Mouse (Mus musculus) midbrain, embryonic 14.5 days (tissue): Measurements from ENCODE around the gene 2900026A02Rik. TPM values are rescaled to one million over a fixed set of nuclear protein-coding genes. Genes with fewer than 3 reads are reported as not detected.

Source experiments
- ATAC-seq: fragments of 200-750 bp; cut with Nextera tagmentation; 2 replicates; pipeline ENCODE4 v1.8.0; 2017; ENCODE audit warnings: moderate number of reproducible peaks, moderate library complexity; ENCODE audit not compliant: low FRiP score, low TSS enrichment
- DNase-seq: peaks from one replicate; pipeline ENCODE4 v3.0.0-alpha.2; 2015
- H3K27ac ChIP-seq: fragments of 300-500 bp; sonication (generic); replicated peaks from 2 replicates; pipeline ENCODE4 v1.5.1; 2014; ENCODE audit warnings: mild to moderate bottlenecking, low read depth, low read length, moderate library complexity
- H3K27me3 ChIP-seq: fragments of 300-500 bp; sonication (generic); 2 replicates; pipeline ENCODE4 v1.6.1; 2014; ENCODE audit warnings: low read length, control low read depth, mixed read lengths; ENCODE audit not compliant: control insufficient read depth, insufficient read depth
- H3K36me3 ChIP-seq: fragments of 300-500 bp; sonication (generic); 2 replicates; pipeline ENCODE4 v1.6.1; 2014; ENCODE audit warnings: low read length, control low read depth; ENCODE audit not compliant: control insufficient read depth, insufficient read depth
- H3K4me1 ChIP-seq: fragments of 300-500 bp; sonication (generic); 2 replicates; pipeline ENCODE4 v1.6.1; 2014; ENCODE audit warnings: mild to moderate bottlenecking, antibody characterized with exemption, low read length, control low read depth; ENCODE audit not compliant: control insufficient read depth, insufficient read depth
- H3K4me2 ChIP-seq: fragments of 300-500 bp; sonication (generic); 2 replicates; pipeline ENCODE4 v1.6.1; 2014; ENCODE audit warnings: mild to moderate bottlenecking, low read length, moderate library complexity
- H3K4me3 ChIP-seq: fragments of 300-500 bp; sonication (generic); replicated peaks from 2 replicates; pipeline ENCODE4 v1.5.1; 2014; ENCODE audit warnings: low read depth, low read length
- H3K9ac ChIP-seq: fragments of 300-500 bp; sonication (generic); replicated peaks from 2 replicates; pipeline ENCODE4 v1.6.1; 2014; ENCODE audit warnings: mild to moderate bottlenecking, low read length, moderate library complexity
- H3K9me3 ChIP-seq: fragments of 300-500 bp; sonication (generic); 2 replicates; pipeline ENCODE4 v1.6.1; 2016; ENCODE audit warnings: low read length, control low read depth, mixed read lengths; ENCODE audit not compliant: control insufficient read depth
- WGBS: fragments of 180-500 bp; shearing (Covaris S2); extraction: QIAGEN DNeasy Blood & Tissue Kit; methylation state at CpG from one replicate; pipeline ENCODE4 v1.1.7; 2014; 5-methylcytosine and 5-hydroxymethylcytosine counted together
- polyA plus RNA-seq: library from polyadenylated mRNA; unstranded; fragments of >200 nt; fragmentation: Nextera tagmentation; extraction: Ambion mirVana; gene quantifications from 2 replicates; pipeline ENCODE4 v1.2.1, GENCODE M21; 2014

Gene 2900026A02Rik
- polyA plus RNA-seq, 1 experiment from 2014 or later, result 2.1 TPM

- Histone ChIP-seq H3K4me1 (no peaks in the 10 kb centered on the region), H3K36me3 (no peaks in the 10 kb centered on the region), H3K27ac (no peak overlapping the region), H3K4me2 (no peak overlapping the region), H3K9me3 (no peaks in the 10 kb centered on the region), H3K27me3 (no peaks in the 10 kb centered on the region), H3K9ac (no peak overlapping the region), H3K4me3 (no peak overlapping the region)
- 23% methylated on average over 21 of the region's 21 CpGs for WGBS
- ATAC-seq (no peak), DNase-seq (peak; percentile 76)
Observed at GRCm38 (mm10) chr5:113079783-113080182, 141.3 kb downstream of the 2900026A02Rik start.

- 69% methylated on average over 5 of the region's 5 CpGs for WGBS
- H3K4me2 ChIP-seq, result no peak overlapping the region
- H3K27me3 ChIP-seq, result no peaks in the 10 kb centered on the region
- H3K27ac ChIP-seq, result no peak overlapping the region
- DNase-seq (no peak), ATAC-seq (no peak)
- H3K4me1 ChIP-seq, result no peaks in the 10 kb centered on the region
- no peak overlapping the region for H3K9ac ChIP-seq
- H3K4me3 ChIP-seq, result no peak overlapping the region
- no peaks in the 10 kb centered on the region for H3K9me3 ChIP-seq
- H3K36me3 ChIP-seq, result no peaks in the 10 kb centered on the region
Observed at GRCm38 (mm10) chr5:113078686-113079085, 142.3 kb downstream of the 2900026A02Rik start.

- H3K36me3 ChIP-seq, result no peaks in the 10 kb centered on the region
- no peaks in the 10 kb centered on the region for H3K9me3 ChIP-seq
- H3K4me1 ChIP-seq, result no peaks in the 10 kb centered on the region
- ATAC-seq (no peak), DNase-seq (no peak)
- no peaks in the 10 kb centered on the region for H3K27me3 ChIP-seq
- no peak within 1 kb of the TSS for H3K27ac ChIP-seq
- H3K4me3 ChIP-seq, result no peak within 1 kb of the TSS
- H3K4me2 ChIP-seq, result no peak within 1 kb of the TSS
- H3K9ac ChIP-seq, result no peak within 1 kb of the TSS
Observed at GRCm38 (mm10) chr5:113070017-113070416, 151.0 kb downstream of the 2900026A02Rik start, which contains the start of gene Crybb2. Gene Crybb2 (minus strand): TSS chr5:113070117.

- Histone ChIP-seq H3K27me3 (no peaks in the 10 kb centered on the region), H3K4me2 (no peak overlapping the region), H3K9ac (no peak overlapping the region), H3K9me3 (no peaks in the 10 kb centered on the region), H3K36me3 (no peaks in the 10 kb centered on the region), H3K4me1 (peaks cover 5% of the 10 kb centered on the region; the same call in 1 of the 2 replicates), H3K27ac (no peak overlapping the region), H3K4me3 (no peak overlapping the region)
- ATAC-seq, result peak; percentile 55; the same call in 1 of the 2 replicates
- WGBS, result 5% methylated on average over 16 of the region's 16 CpGs
- DNase-seq, result peak; percentile 91
Observed at GRCm38 (mm10) chr5:113054308-113054707, 166.7 kb downstream of the 2900026A02Rik start.

GRCm38 (mm10) chr5:113050581-113051185, 170.4 kb downstream of the 2900026A02Rik start:
- 0 out of 2 replicates have a peak overlapping the region, but pooled peaks have one; percentile 32 for H3K27ac ChIP-seq
- no peak overlapping the region for H3K4me3 ChIP-seq
- no peak overlapping the region for H3K4me2 ChIP-seq
- H3K9ac ChIP-seq, result no peak overlapping the region
- peaks cover 5% of the 10 kb centered on the region; the same call in 1 of the 2 replicates for H3K4me1 ChIP-seq
- DNase-seq (no peak), ATAC-seq (no peak)
- no peaks in the 10 kb centered on the region for H3K9me3 ChIP-seq
- H3K27me3 ChIP-seq, result no peaks in the 10 kb centered on the region
- 67% methylated on average over 7 of the region's 7 CpGs for WGBS
- H3K36me3 ChIP-seq, result no peaks in the 10 kb centered on the region

GRCm38 (mm10) chr5:113049876-113050275, 171.2 kb downstream of the 2900026A02Rik start:
- H3K4me3 ChIP-seq, result no peak overlapping the region
- no peak overlapping the region for H3K27ac ChIP-seq
- H3K27me3 ChIP-seq, result no peaks in the 10 kb centered on the region
- peaks cover 7% of the 10 kb centered on the region; the same call in 1 of the 2 replicates for H3K4me1 ChIP-seq
- H3K9me3 ChIP-seq, result no peaks in the 10 kb centered on the region
- ATAC-seq, result no peak
- H3K9ac ChIP-seq, result no peak overlapping the region
- no peaks in the 10 kb centered on the region for H3K36me3 ChIP-seq
- no peak for DNase-seq
- no peak overlapping the region for H3K4me2 ChIP-seq

- H3K4me3 ChIP-seq, result no peak overlapping the region
- no peak overlapping the region for H3K27ac ChIP-seq
- no peaks in the 10 kb centered on the region for H3K36me3 ChIP-seq
- 74% methylated on average over 10 of the region's 10 CpGs for WGBS
- no peak overlapping the region for H3K4me2 ChIP-seq
- no peaks in the 10 kb centered on the region for H3K27me3 ChIP-seq
- no peaks in the 10 kb centered on the region for H3K9me3 ChIP-seq
- H3K4me1 ChIP-seq, result peaks cover 13% of the 10 kb centered on the region
- ATAC-seq (no peak), DNase-seq (no peak)
- no peak overlapping the region for H3K9ac ChIP-seq
Observed at GRCm38 (mm10) chr5:113045511-113046273, 175.3 kb downstream of the 2900026A02Rik start.

- ATAC-seq (no peak), DNase-seq (no peak)
- H3K4me1 ChIP-seq, result peaks cover 11% of the 10 kb centered on the region
- H3K9me3 ChIP-seq, result no peaks in the 10 kb centered on the region
- no peak overlapping the region; the same call in 1 of the 2 replicates for H3K27ac ChIP-seq
- 85% methylated on average over 8 of the region's 8 CpGs for WGBS
- no peak overlapping the region for H3K9ac ChIP-seq
- no peak overlapping the region for H3K4me2 ChIP-seq
- no peak overlapping the region for H3K4me3 ChIP-seq
- no peaks in the 10 kb centered on the region for H3K36me3 ChIP-seq
- no peaks in the 10 kb centered on the region for H3K27me3 ChIP-seq
Observed at GRCm38 (mm10) chr5:113043531-113043930, 177.5 kb downstream of the 2900026A02Rik start.
